Mouse (Mus musculus) limb, embryonic 14.5 days (tissue): ENCODE measurements around the gene Wdr83. TPM values are rescaled to one million over a fixed set of nuclear protein-coding genes. Genes with fewer than 3 reads are reported as not detected.
"Not testable (repeated sequence)": the region's sequence is repeated elsewhere in the genome, so short reads cannot be mapped to it uniquely, and the experiment has no call there.

Experiments
- ATAC-seq: fragments of 200-750 bp; cut with Nextera tagmentation; 2 replicates; pipeline ENCODE4 v1.8.0; 2017; ENCODE audit warnings: low read depth, moderate number of reproducible peaks, moderate TSS enrichment; ENCODE audit not compliant: low FRiP score
- DNase-seq: peaks from one replicate; pipeline ENCODE4 v3.0.0-alpha.2; 2015; ENCODE audit warnings: low spot score
- H3K27ac ChIP-seq: fragments of 300-500 bp; sonication (generic); replicated peaks from 2 replicates; pipeline ENCODE4 v1.5.1; 2014; ENCODE audit warnings: low read depth, mild to moderate bottlenecking, low read length, moderate library complexity, mixed read lengths
- H3K27me3 ChIP-seq: fragments of 300-500 bp; sonication (generic); 2 replicates; pipeline ENCODE4 v1.6.1; 2014; ENCODE audit warnings: low read length, mixed read lengths; ENCODE audit not compliant: control insufficient read depth, insufficient read depth
- H3K36me3 ChIP-seq: fragments of 300-500 bp; sonication (generic); 2 replicates; pipeline ENCODE4 v1.6.1; 2014; ENCODE audit warnings: mild to moderate bottlenecking, low read length, moderate library complexity, mixed read lengths; ENCODE audit not compliant: control insufficient read depth, insufficient read depth
- H3K4me1 ChIP-seq: fragments of 300-500 bp; sonication (generic); 2 replicates; pipeline ENCODE4 v1.6.1; 2014; ENCODE audit warnings: antibody characterized with exemption, low read length, mixed read lengths; ENCODE audit not compliant: control insufficient read depth, insufficient read depth
- H3K4me2 ChIP-seq: fragments of 300-500 bp; sonication (generic); replicated peaks from 2 replicates; pipeline ENCODE4 v1.6.1; 2014; ENCODE audit warnings: low read depth, mild to moderate bottlenecking, low read length, moderate library complexity; ENCODE audit not compliant: severe bottlenecking
- H3K4me3 ChIP-seq: fragments of 300-500 bp; sonication (generic); replicated peaks from 2 replicates; pipeline ENCODE4 v1.5.1; 2014; ENCODE audit warnings: low read length
- H3K9ac ChIP-seq: fragments of 300-500 bp; sonication (generic); 2 replicates; pipeline ENCODE4 v1.6.1; 2014; ENCODE audit warnings: mild to moderate bottlenecking, low read depth, low read length, moderate library complexity; ENCODE audit not compliant: severe bottlenecking
- H3K9me3 ChIP-seq: fragments of 300-500 bp; sonication (generic); 2 replicates; pipeline ENCODE4 v1.6.1; 2016; ENCODE audit warnings: low read length; ENCODE audit not compliant: control insufficient read depth
- POLR2A ChIP-seq: fragments of 200-500 bp; IDR thresholded peaks from 2 replicates; pipeline ENCODE4 v1.8.0; 2012; ENCODE audit warnings: inconsistent platforms, mild to moderate bottlenecking, moderate library complexity, borderline replicate concordance; ENCODE audit not compliant: insufficient read depth, insufficient read length; ENCODE audit errors: extremely low read depth
- WGBS: fragments of 180-500 bp; shearing (Covaris S2); extraction: QIAGEN DNeasy Blood & Tissue Kit; methylation state at CpG from one replicate; pipeline ENCODE4 v1.1.7; 2014; 5-methylcytosine and 5-hydroxymethylcytosine counted together
- polyA plus RNA-seq, 2 experiments: library from polyadenylated mRNA; depleted of rRNA in 1 of 2; stranded (reverse) in 1 of 2; unstranded in 1 of 2; fragments of >200 nt; fragmentation: Nextera tagmentation in 1 of 2; extraction: Ambion mirVana in 1 of 2; gene quantifications; 2 replicates each; pipeline versions ENCODE4 v1.2.1 to v1.2.3; 2012 to 2014

The Wdr83 gene
- polyA plus RNA-seq, 2 experiments = 36.8 to 58.4 TPM

DNA sequence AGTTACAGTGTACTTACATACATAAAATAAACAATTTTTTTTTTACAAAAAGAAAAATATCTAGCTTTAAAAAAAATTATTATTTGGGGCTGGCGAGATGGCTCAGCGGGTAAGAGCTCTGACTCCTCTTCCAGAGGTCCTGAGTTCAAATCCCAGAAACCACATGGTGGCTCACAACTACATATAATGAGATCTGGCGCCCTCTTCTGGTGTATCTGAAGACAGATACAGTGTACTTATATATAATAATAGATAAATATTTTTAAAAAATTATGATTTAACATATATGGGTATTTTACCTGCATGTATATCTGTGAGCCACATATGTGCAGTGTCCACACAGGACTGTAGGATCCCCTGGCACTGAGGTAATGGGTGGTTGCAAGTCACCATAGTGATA lies 5.1 kb upstream of the Wdr83 start:
- 83% methylated on average over 3 of the region's 3 CpGs for WGBS
- ATAC-seq (no peak), DNase-seq (no peak)
- no peak overlapping the region for H3K4me2 ChIP-seq
- no peak overlapping the region for H3K27ac ChIP-seq
- no peaks in the 10 kb centered on the region for H3K9me3 ChIP-seq
- no peak for TF ChIP-seq POLR2A
- H3K9ac ChIP-seq = no peak overlapping the region
- H3K36me3 ChIP-seq = peaks cover 32% of the 10 kb centered on the region
- no peaks in the 10 kb centered on the region for H3K27me3 ChIP-seq
- peaks cover 12% of the 10 kb centered on the region; the same call in 1 of the 2 replicates for H3K4me1 ChIP-seq
- no peak overlapping the region for H3K4me3 ChIP-seq

DNA sequence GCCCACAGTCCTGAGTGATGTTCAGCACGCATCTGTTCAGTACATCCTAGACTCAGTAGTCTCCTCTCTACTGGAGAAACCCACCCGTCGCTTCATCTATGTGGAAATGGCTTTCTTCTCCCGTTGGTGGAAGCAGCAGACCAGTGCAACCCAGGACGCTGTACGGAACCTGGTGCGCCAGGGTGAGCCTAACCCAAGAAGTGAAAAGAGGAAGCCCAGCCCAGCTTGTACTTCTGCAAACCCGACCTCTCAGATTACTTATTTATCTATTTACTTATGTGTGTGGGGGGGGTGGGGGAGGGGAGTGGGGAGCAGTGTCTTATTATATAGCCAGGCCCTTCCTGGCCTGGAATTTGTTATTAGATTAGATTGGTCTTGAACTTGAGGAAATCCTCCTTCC lies 3.5 kb upstream of the Wdr83 start:
- ATAC-seq (no peak), DNase-seq (no peak)
- Histone ChIP-seq H3K9ac (no peak overlapping the region), H3K27ac (no peak overlapping the region), H3K4me2 (no peak overlapping the region), H3K4me1 (peaks cover 15% of the 10 kb centered on the region), H3K27me3 (no peaks in the 10 kb centered on the region), H3K36me3 (peaks cover 32% of the 10 kb centered on the region), H3K4me3 (no peak overlapping the region), H3K9me3 (no peaks in the 10 kb centered on the region)
- WGBS = 93% methylated on average over 8 of the region's 8 CpGs
- no peak for TF ChIP-seq POLR2A

DNA sequence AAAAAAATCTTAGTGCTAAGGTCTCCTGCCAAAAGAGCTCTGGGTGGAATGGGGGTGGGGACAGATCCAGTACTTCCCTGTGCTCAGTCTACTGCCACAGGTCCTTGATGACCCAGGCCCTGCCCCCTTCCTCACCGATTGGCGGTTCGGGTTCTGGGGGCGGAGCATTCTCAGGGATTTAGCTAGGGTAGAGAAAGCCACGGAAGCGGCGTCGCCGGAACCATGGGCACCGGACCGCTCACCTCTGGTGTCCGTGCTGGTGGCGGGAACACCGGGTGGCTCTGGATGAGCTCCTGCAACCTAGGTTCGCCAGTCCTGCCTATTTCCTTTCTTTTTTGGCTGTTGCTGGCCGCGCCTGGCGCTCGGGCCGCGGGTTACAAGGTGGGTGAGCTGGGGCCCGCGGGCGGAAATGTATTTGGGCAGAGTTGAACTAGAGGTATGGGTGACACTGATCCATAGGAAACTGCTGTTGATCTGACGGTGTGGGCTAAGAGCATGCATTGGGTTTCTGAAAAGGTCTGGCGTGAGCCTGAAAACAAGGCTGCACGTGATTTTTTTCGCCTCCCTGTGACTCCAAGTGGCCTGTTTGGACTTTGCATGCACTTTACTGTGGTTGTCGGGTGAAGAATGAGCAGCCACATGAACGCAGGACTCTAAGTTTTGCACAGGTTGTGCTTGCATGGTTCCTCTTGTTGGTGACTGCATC lies 2.2 kb upstream of the Wdr83 start, which contains the start of gene Man2b1:
Man2b1 (plus strand) TSS at position 163 of the 706 bp plus-strand sequence.
- Histone ChIP-seq H3K9me3 (no peaks in the 10 kb centered on the region), H3K36me3 (peaks cover 30% of the 10 kb centered on the region), H3K9ac (peak within 1 kb of the TSS; percentile 61), H3K4me1 (peaks cover 16% of the 10 kb centered on the region), H3K4me3 (peak within 1 kb of the TSS; percentile 58), H3K27ac (no peak within 1 kb of the TSS), H3K4me2 (peak within 1 kb of the TSS; percentile 70), H3K27me3 (no peaks in the 10 kb centered on the region)
- TF ChIP-seq POLR2A = no peak
- DNase-seq = peak; percentile 86
- peak; percentile 78 for ATAC-seq
- WGBS = under 1% methylated on average over 30 of the region's 30 CpGs

DNA sequence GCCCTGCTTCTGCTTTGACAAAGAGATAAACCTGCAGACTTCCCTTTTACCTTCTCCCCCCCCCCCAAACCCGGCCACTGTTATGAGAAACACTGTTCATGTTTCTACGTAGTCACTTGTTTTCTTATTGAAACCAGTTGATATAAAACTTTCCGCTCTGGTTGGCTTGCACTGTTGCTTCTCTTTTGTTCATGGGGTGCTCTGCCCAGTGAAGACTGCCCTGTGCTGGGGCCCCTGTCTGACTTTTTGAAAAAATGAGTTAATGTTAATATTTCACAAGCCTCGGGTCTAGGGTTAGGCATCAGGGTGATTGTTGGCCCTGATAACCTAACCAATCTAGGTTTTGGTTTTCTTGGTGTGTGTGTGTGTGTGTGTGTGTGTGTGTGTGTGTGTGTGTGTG lies 1.1 kb upstream of the Wdr83 start:
- not testable (repeated sequence) for H3K27ac ChIP-seq, H3K4me2 ChIP-seq
- H3K4me1 ChIP-seq = peaks cover 16% of the 10 kb centered on the region

DNA sequence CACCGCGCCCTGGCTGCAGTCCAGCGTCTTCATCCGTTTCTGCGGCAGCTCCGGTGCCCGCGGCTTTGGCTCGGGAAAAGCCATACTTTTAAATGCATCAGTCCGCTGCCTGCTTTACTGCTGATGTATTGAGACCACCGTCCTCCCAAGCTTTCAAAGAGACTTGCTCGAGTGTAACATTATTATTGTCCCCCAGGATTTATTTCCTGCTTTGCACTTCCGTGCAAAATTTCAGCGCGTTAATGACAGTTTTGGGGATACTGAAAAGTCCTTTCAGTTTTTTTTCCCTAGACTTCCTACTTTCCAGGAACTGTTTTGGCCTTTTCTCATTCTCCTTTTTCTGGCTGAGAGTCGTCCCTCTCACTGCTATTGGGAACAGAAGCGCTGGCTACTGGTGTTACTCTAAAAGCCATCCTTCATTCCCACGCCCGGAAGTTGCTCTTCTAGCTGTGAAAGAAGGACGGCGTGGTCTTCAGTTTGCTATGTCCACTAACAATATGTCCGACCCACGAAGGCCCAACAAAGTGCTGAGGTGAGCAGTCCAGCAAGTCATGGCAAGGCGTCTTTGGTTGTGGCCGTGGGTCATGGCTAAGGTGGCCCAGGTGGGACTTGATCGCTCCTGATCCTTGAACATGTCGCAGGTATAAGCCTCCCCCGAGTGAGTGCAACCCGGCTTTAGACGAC lies 432 bp downstream of the Wdr83 start, which contains the start of gene Wdr83os:
Wdr83os (plus strand) TSS at position 209 of the 684 bp plus-strand sequence.
- Histone ChIP-seq H3K9me3 (no peaks in the 10 kb centered on the region), H3K9ac (peak within 1 kb of the TSS; percentile 71), H3K36me3 (peaks cover 27% of the 10 kb centered on the region), H3K27me3 (no peaks in the 10 kb centered on the region), H3K4me3 (peak within 1 kb of the TSS; percentile 63), H3K4me2 (peak within 1 kb of the TSS; percentile 92), H3K4me1 (peaks cover 16% of the 10 kb centered on the region), H3K27ac (peak within 1 kb of the TSS; percentile 65)
- TF ChIP-seq POLR2A = no peak
- ATAC-seq (peak; percentile 34; the same call in 1 of the 2 replicates), DNase-seq (peak; percentile 75)
- under 1% methylated on average over 30 of the region's 30 CpGs for WGBS

More for the DNA sequence above, 1.1 kb upstream of the Wdr83 start:
- 87% methylated on average over 4 of the region's 4 CpGs for WGBS
- H3K27me3 ChIP-seq, H3K9me3 ChIP-seq, DNase-seq, H3K4me3 ChIP-seq, H3K9ac ChIP-seq, ATAC-seq: not testable (repeated sequence)
- H3K36me3 ChIP-seq = peaks cover 27% of the 10 kb centered on the region
